Mouse (Mus musculus) adrenal gland, postnatal 10 days (tissue): ENCODE results near the gene Gtsf1. TPM values are rescaled to one million over a fixed set of nuclear protein-coding genes. Genes with fewer than 3 reads are reported as not detected.

ENCODE experiments used
- DNase-seq: peaks from one replicate; pipeline ENCODE4 v3.0.0; 2021; ENCODE audit warnings: mixed read lengths
- total RNA-seq, 2 experiments: library from RNA; stranded (reverse); gene quantifications; 2 replicates each; pipeline ENCODE4 v1.2.3; 2021

The Gtsf1 gene
- total RNA-seq, 2 experiments from 2014 or later: not detected

DNA sequence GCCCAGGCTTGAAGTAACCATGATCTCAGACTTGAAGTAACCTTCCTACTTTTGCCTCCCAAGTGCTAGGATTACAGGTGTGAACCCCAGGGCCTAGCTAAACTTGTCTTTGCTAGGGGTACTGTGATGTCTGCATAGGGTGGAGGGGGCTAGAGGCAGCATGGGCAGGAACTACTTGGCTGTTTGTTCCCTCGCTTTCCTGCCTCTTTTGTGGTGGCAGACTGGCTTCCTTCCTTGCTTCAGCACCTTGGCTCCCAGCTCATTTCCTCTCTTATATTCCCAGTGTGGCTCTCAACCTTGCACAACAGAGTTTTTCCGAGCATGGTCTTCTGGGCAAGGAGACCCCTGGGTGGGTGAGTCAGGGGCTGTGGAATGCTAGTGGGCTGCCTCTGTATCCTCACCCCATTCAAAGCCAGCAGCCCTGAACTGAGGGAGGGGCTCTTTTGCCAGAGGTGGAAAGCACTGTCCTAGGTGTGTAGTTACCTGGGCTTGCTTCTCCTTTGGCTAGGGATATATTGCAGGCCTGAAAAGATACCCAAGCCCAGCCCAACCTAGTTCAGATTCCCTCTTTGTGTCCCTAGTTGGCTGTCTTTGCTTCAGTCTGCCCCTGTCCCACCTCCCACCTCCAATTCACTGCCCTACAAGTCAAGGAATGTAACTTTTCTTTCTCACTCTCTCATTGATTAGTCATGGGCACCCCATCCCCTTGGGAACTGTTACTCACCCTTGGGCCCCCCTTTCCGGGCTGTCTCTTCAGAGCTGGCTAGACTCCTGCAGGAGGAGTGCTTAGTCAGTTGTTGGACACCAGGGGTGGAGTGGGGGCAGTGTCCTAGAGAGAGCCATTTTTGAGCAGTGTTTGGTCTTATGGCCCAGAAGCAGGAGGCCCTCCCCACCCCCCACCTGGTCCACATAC lies 52.3 kb downstream of the Gtsf1 start:
- DNase-seq: peak; percentile 22

DNA sequence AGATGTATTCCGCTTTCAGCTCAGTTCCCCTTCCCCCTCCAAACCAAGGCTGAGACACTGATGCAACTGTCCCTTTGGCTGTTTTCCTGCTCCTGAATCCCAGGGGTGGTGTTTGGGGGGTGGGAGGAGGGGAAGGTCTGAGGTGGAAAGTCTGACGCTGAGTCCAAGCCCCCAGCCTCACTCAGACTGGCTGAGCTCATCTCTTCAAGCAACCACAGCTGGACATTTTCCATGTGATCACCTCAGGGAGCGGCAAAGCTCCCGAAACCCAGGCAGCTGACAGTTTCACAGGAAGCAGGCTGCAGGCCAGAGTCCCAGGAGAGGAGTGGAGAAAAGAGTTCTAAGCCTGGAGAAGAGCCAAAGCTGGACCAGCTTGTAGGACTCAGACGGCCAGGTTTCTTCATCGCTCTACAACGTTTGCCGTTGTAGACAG lies 53.4 kb downstream of the Gtsf1 start:
- DNase-seq: peak; percentile 52

DNA sequence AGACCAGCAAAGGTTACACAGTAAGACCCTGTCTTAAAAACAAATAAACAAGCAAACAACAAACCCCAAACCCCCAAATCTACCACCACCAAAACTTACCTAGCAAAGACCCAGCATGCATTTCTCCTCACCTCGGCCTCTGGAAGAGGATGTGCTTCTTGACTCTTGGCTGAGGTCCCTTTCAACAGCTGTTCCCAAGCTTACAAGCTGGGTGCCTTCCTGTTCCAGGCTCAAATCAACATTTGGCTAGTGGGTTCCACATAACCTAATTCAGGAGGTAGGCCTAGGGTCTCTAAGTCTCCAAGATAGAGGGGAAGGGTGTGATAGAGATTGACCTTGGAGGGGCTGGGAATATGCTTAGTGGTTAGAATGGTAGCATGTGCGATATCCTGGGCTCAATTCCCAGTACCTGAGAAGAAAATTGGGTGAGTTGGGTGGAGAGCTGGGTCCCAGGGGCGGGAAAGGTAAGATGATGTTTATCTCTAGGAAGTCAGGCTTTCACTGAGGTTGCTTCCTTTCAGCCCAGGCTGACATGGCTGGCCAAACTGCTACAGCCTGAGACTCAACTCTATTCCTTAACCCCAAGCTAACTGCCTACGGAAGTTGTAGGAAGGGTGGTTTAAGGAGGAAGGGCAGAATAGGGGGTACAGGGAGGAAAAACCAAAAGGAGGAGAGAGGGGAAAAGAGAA lies 55.0 kb downstream of the Gtsf1 start:
- no peak for DNase-seq

DNA sequence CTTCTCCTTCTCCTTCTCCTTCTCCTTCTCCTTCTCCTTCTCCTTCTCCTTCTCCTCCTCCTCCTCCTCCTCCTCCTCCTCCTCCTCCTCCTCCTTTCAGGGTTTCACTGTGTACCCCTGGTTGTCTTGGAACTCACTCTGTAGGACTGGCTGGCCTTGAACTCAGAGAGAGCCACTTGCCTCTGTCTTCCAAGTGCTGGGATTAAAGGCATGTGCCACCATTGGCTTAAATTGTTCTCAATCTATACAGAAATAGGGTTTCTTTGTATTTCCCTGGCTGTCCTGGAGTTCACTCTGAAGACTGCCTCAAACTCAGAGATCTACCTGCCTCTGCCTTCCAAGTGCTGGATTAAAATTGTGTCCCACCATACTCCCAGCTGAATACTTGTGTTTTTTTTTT lies 57.8 kb downstream of the Gtsf1 start:
- DNase-seq: no peak

DNA sequence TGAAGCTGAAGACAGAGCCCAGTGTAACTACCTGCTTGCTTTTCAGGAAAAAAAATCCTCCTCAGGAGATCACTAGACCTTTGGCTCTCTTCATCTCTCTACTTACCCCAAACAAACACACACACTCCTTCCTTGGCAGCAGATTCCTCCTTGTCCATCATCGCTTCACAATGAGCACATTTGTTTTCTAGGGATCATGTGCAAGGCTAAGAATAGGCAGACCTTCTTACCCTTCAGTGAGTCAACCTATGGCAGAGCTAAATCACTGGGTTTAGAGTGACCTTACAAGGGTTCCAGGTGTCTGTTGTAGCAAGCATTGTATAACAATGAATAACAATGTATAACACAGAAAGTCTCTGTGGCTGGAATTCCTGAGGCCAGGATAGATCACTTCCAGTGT lies 58.5 kb downstream of the Gtsf1 start:
- no peak for DNase-seq

DNA sequence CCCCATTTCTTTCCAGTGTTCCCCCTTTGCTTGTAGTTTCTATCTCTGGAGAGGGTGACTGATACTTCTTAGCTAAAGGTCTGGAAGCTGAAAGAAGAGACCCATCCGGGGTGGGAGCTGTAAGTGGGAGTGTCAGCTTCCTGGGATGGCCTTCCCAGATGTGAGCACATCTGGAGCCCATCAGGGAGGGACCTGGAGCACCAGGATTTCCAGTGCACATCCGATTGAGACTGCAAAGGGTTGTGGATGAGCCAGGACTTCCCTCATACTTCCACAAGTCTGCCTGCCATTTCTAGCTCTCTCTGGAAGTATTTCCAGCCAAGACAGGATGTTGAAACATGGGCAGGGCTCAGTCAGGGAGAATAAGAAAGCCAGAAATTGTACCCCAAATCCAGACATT lies 59.1 kb downstream of the Gtsf1 start:
- DNase-seq: no peak

DNA sequence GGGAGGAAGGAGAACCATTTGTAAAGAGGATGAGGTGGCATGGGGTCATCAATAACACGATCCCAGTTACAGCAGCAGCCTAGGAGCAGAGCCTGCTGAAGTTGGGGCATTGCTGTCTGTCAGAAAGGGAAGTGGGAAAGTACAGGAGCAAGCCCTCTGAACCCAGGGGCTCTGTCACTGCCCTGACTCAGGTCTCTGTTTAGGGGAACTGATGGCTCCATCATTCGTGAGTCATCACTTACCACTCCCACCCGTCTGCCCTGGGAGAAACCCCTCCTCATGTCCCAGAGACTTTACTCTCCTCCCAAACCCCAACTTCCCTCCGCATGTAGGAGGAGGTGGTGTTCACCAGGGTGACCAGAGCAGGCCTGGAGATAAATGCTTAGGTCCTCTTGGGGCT lies 59.8 kb downstream of the Gtsf1 start:
- no peak for DNase-seq

DNA sequence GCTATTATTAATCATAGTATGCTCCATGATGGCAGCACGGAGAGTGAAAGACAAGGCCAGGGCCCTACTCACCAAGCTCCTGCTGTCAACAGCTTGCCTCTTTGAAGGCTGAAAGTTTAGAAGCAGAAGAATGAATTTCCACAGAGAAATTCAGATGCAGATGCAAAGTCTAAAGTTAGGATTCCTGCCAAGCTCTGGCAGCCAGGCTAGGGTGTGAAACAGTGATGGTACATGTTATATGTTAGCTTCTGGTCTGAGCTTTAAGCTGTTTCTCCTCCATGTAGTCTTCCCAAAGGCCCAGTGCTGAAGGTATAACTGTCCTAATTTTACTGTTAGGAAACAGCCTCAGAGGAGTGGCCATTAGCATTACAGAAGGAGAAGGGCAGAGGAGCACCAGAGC lies 61.1 kb downstream of the Gtsf1 start:
- DNase-seq: no peak

DNA sequence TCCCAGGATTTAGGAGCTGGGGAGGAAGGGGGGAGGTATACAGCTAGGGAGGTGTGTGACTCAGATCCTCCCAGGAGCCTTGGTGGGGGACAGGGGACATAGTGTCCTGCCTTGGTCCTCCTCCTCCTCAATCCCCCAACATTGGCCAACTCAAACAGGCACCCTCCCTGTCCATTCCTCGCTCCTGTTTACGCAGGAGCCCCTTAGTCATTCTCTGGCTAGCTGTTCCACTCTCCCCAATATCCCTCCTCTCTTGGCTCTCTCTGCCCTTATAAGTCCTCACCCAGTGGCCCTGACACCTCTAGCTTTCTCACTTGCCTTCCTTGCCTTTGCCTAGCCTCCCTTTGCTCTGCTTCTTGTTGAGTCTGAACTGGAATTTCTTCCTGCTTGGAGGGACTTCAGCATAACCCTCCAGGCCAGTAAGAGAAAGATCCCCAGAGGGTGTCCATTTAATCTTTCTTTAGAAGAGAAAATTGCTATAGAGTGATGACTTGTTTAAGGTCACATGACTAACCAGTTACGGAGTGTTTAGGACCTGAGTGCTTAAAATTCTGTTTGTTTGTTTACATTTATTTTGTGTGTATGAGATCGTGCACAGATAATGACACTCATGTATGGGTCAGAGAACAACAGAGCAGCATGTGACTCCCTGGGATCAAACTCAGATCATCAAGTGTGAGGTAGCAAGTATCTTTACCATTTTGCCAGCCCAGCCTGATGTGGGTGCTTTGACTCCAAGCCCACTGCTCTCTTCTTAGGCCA lies 61.9 kb downstream of the Gtsf1 start:
- DNase-seq: no peak

DNA sequence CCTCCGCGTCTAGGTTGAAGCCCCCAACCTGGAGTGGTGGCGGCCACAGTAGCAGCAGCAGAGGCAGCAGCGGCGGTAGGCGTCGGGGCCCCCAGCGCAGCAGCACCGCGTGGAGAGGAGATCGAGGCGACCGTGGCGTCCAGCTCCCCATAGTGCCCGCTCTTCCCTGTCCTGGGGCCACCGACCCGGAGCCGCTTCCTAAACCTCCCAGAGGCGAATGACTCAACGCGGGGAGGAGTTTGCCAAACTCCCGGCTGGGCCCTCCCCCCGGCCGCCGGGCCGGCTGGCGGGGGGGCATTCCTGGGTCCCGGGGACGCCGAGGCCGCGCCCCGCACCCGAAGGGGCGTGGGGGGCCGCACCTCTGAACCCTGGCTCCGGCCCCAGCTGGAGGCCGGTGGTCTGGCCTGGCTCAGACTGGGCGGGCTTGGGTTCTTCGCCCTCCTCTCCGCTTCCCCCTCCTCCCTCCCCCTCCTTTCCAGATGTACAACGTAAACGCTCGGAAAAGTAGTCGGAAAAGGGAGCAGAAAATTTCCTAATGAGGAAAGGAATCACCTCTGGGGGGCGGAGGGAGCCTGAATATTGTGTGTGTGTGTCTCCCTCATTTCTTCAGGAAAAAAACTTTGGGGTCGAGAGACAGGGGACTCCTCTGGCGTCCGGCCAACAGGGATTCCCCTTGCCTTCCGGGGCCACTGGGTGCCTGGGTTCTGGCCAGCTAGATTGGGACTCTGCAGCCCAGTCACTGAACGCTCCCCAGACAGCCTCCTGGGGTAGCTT lies 63.7 kb downstream of the Gtsf1 start, which contains the start of gene Itga5:
Itga5 (minus strand) TSS at position 388 of the 774 bp plus-strand sequence.
- peak; percentile 89 for DNase-seq

DNA sequence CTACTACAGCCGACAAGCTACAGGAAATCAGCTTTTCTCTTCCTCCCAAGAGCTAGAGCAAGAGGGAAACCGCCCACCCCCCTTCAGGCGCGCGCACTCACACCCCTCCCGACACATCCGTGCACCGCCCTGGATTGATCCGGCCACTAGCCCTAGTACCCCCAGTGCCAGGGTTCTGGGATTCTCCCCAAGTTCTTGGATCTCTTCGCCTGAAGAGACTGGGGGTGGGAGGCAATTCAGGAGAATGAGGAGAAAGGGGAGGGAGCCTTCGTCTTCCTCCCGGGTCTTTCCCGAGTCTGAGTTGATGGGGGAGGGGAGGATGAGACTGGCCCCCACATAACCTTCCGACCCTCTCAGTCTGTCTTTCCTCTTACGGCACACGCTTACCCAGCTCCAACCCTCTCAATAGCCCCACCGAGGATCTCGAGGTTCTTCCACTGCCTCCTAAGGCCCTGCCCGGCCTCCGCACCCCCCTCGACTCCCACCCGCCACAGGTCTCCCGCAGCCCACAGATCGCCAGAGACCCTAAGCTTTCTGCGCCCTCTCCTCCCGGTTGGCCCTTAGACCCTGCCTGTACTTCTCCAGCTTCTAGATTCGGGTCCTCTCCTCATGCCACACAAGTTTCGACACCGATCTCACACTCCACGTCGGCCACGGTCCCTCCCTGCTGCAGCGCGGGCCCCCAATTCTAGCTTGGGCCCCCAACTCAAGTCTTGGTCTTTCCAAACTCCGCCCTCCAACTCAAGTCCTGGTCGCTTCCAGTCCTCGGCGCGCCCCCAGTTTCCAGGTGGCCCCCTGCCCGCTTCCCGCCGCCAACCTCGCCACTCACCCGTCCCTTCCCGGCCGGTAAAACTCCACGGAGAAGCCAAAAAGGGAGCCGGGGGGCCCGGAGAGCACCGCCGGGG lies 64.5 kb downstream of the Gtsf1 start:
- DNase-seq: peak; percentile 67

DNA sequence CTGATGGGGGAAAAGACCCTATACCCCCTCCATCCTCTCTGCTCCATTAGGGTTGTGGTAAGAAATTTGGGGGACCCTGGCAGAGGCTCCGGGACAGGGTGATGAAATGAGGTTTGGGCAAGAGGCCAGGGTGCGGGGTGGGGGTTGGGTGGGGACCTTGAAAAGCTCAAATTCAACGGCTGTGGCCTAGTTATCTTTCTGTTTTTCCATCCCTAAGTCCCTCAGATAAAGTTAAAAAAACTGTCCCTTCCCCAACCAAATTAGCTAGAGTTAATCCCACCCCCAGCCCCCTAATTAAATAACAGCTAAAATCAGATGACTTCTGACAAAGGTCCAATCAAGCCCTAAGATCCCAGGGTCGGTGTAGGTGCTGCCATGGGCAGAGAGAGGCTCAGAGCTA lies 65.5 kb downstream of the Gtsf1 start:
- DNase-seq: no peak

DNA sequence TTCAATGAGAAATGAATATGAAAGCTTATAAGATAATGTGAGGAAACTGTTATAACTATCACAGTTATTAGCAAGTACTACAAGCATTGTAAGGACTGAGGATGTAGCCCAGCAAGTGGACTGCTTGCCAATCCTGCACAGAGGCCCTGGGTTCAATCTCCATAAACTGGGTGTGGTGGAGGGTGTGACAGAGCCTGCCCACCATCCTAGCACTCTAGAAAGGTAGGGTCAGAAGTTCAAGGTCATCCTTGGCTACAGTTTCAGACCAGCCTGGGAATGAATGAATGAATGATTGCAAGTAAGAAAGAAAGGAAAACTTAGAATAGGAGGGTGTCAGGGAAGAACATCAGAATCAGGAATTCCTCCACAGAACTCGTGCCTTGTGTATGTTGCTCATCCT lies 66.5 kb downstream of the Gtsf1 start:
- DNase-seq: no peak

DNA sequence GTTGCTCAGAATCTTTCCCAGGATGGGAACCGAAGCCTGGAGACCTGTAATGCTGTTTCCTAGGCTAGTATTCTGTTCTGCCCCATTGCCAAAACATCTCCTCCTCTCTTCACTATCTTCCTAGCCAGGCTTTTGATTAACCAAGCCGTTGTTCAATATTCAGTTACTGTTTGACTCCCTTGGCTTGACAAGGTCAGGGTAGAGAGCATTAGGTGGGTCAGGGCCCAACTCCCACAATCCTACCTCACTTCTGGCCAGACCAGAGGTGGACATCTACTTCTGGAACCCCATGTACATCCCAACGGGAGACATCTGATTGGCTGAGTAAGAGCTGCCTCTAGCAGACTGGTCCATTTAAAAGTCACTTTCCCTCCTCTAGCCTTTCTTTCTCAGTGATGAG lies 67.3 kb downstream of the Gtsf1 start:
- no peak for DNase-seq

DNA sequence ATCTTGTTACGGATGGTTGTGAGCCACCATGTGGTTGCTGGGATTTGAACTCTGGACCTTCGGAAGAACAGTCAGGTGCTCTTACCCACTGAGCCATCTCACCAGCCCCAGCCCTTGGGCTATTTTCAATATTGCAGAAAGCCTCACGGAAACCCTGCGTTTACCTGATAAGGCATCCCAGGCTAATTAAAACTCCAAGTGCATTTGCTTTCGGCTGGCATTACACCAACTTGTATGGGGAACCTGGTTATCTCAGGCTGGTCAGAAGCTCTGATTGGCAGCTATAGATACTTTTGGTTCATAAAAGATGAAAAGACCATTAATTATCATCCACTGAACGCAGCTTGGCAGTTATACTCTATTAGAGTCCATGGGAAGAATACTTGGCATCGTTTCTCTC lies 67.9 kb downstream of the Gtsf1 start:
- no peak for DNase-seq

DNA sequence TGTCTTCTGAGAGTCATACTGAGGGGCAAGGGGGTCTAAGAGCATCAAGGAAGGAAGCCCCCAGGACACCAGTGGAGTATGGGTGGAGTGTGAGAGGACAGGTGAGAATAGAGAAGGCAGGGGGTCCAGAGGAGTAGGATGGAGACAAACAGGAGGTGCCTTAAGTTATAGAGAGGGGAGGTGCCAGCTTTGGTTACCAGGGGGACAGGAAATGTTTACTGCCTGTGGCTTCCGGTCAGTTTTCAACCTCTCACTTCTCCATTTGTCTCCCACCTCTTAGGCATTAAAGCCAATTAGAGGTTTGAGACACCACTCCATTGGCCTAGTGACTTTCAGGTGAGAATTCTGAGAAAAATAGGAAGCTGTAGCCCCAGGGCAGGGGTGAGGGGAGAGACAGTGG lies 69.0 kb downstream of the Gtsf1 start:
- no peak for DNase-seq

DNA sequence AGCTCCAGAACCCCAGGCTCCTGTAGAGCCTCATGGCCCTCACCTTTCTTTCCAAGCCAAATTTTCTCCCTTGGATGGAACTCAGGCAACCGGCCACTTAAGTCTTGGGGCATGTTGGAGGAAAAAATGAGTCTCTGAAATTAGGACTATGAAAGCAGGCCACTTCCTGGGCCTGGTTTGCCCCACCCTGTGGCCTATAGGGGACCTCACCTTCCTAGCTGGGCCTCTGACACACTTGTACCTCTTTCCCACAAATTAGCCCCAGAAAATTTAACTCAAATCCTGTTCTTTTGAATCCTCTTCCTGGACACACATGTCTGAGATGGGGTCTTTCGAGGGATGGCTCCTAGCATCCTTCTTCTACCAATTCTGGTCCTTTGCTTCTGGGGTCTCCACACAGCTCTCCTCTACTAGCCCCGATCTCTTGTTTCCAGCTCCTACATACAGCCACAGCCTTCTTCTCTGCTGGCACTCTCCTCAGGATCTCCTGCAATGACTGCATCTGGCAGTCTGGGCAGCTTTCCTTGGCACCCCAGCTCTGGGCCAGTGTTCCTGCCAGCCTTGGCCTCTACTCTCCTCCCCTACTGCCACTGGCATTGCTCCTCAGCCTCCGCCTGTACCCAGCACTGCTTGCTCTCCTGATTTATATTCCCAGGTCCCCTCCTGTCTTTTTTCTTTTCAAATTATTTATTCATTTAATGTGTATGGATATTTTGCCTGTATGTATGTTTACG lies 70.2 kb downstream of the Gtsf1 start:
- DNase-seq: peak; percentile 80

DNA sequence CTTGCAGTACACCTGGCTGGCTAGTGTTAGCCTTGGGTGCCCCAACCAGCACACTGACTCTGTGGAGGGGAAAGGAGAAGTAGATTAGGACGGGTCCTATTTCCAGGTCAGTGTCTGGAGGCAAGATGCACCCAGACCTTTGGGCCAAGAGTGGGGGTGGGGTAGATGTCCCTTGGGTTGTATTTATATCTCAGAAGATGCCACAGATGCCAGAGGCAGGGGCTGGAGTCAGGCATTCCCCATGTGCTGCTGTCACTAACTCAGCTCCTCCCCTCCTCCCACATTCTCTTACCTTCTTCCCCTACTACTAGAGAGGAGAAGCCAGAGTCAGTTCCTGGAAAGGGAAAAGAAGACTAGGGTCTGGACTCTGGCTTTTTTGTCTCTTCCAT lies 71.2 kb downstream of the Gtsf1 start:
- no peak for DNase-seq

DNA sequence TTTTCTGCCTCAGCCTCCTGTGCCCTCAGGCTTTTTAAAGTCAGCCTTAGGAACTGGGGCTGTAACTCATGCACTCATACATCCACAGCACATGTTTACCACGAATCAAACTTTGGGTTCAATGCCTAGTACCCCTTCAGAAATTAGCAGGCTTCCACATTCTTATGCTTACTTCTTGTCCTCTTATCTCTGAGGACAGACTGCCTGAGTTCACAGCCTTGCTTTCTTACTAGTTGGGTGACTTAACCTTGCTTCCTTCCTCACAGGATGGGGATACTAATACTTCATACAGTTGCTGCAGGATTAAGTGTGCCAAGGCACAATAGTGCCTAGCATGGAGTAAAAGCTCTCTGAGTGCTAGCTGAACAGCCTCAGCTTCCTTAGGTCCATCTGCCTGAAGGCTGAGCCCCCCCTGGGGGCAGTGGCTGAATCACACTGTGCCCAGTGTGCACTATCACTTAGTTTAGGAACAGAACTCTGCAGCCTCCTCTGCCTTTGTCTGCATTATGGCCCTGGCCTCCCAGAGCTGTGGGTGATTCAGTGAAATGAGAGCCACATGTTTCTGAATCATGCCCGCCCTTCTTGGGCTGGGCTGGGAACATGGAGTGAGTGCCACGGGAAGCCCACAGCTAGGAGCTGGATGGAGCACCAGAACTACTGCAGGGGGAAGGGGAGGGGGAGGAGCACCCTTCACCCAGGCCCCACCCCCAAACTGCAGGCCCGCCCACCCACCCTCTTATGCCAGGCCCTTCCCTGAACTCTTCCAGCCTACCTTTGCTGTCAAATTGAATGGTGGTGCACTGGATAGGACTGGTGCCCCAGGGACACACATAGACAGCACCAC lies 71.8 kb downstream of the Gtsf1 start:
- peak; percentile 65 for DNase-seq
